Mouse (Mus musculus): ENCODE results near the gene Ms4a6c.
A peak's percentile ranks its signal among the peaks of the same experiment; 100 is the strongest.
"Not testable (repeated sequence)": the region's sequence is repeated elsewhere in the genome, so short reads cannot be mapped to it uniquely, and the experiment has no call there.

The Ms4a6c gene

DNA sequence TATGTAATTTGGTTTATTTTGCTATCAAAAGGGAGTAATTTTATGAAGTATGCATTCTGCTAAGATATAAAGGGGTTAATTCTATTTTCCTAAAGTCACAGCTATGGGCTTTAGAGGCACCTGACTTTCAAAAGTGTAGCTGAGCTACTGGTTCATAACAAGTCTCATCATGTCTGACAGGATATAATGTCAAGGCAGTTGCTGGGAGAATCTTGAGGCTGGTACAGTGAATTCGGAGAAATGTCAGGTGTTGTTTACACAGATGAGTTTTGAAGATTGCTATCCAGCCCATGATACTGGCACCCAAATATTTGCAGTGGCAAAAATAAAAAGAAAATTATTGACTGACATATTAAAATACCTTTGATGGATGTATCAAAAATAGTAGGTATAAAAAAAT lies 35.7 kb downstream of the Ms4a6c start:
- no peak for DNase-seq

DNA sequence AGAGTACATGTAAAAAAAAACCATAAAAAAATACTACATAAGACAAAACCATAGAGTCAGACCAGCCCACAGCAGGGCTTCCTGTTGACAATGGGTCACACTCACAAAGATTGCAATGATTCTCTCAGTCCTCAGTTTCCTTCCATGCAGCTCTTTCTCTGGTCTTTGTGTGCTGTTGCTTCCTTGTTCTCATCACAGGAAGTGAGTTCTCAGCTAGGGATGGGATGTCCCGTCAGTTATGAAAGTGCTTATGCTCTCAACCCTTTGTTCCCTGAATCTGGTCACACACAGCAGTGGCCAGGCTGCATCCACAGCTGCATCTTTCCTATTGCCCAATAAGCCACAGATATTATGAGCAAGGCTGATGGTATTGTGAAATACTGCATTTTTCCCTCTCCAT lies 44.3 kb downstream of the Ms4a6c start:
- DNase-seq = no peak

DNA sequence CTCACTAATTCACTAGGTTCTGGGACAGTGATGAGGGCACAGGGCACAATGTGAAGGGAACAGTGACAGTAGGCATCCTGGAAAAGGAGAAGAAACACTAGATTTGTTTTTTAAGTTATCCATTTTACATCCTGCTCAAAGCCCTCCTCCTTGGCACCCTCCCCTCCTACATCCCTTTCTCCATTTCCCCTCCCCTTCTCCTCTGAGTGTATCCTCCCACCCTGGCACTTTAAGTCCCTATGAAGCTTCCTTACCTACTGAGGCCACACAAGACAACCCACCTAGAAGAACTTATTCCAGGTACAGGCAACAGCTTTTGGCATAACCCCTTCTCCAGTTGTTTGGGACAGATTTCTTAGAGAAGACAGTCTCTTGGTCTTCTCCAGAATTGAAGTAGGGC lies 47.1 kb downstream of the Ms4a6c start, which contains the start of gene Ms4a6b:
Ms4a6b (plus strand) TSS at position 267 of the 400 bp plus-strand sequence.
- DNase-seq = no peak

DNA sequence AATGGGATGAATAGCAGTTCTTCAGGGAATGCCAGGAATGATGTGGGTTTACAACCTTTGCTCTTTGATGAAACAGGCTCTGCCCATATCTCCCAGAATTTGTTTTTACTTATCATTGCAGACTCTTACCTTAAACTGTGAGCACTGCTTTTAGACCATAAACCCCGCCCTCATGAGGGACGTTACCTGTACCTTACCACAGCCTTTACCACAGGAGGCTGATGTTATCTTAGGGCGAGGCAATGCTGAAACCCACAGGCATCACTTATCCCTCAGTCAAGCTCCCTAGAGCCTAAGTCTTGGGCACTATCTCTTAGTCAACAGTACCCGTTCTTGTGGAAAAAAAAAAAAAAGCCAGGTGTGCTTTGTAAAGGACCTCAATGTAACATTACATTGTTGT lies 47.7 kb downstream of the Ms4a6c start:
- DNase-seq = no peak

DNA sequence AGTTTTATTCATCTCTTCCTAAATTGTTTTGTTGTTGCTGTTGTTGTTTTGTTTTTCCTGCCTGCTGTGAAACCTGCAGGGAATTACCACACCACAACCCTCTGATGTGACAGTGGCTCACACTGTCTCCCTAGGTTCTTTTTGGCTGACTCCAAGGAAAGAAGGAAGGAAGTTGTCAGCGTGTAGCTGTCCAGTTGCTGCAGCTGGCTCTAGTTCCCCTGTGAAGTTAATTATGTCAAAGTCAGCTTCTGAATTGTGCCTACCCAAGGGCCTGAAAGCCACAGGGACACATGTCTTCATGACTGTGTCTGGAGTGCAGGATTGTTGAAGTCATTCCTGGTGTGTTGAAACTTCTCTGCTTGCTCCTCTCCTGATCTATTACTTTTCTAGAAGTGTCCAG lies 48.2 kb downstream of the Ms4a6c start:
- peak in 1 of 2 experiments; percentile 2 for DNase-seq

DNA sequence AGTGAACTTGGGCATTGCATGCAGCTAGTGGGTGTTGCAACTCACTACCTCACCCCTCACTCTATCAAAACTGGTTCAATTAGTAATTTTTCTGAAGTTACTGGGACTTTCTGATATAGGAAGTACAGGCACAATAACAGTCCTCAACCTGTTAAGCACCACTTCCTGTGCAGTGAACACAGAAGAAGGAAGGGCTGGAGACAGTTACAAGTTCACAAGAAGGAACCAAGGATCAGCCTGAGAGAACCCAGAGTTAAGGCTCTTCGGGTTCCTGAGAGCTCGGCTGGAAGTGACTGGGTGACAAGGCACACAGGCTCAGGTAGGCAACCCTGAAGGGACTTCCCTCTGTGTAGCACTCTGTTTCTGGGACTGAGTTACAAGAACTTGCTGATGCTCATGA lies 49.2 kb downstream of the Ms4a6c start:
- not testable (repeated sequence) for DNase-seq

DNA sequence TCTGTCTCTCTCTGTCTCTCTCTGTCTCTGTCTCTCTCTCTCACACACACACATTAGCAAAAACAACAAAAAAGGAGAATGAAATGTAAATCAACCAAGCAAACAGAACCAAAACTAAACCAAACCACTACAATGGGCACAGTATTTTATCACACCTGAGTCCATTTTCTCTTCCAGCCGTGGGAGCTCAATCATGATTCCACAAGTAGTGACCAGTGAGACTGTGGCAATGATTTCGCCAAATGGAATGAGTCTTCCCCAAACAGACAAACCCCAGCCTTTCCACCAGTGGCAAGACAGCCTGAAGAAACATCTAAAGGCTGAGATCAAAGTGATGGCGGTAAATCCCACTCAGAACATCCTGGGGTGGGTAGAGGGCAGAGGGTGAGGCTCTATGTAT lies 51.0 kb downstream of the Ms4a6c start:
- DNase-seq = no peak

Measured in kidney, postnatal 36 days (tissue).